Mouse (Mus musculus) forebrain, postnatal 0 days (tissue): Measurements from ENCODE around the gene Slc23a2. TPM values are rescaled to one million over a fixed set of nuclear protein-coding genes. Genes with fewer than 3 reads are reported as not detected.

Experiments used
- ATAC-seq: fragments of 200-750 bp; cut with Nextera tagmentation; 2 replicates; pipeline ENCODE4 v1.8.0; 2017; ENCODE audit warnings: mild to moderate bottlenecking, moderate library complexity
- DNase-seq: peaks from one replicate; pipeline ENCODE4 v3.0.0-alpha.2; 2015
- H3K27ac ChIP-seq: fragments of 300-500 bp; sonication (generic); 2 replicates; pipeline ENCODE4 v1.5.1; 2014; ENCODE audit warnings: low read depth, mild to moderate bottlenecking, antibody characterized with exemption, low read length, moderate library complexity, mixed read lengths
- H3K27me3 ChIP-seq: fragments of 300-500 bp; sonication (generic); 2 replicates; pipeline ENCODE4 v1.6.1; 2014; ENCODE audit warnings: mild to moderate bottlenecking, low read length, mixed read lengths; ENCODE audit not compliant: insufficient read depth
- H3K36me3 ChIP-seq: fragments of 300-500 bp; sonication (generic); 2 replicates; pipeline ENCODE4 v1.6.1; 2014; ENCODE audit warnings: mild to moderate bottlenecking, moderate library complexity; ENCODE audit not compliant: insufficient read depth
- H3K4me1 ChIP-seq: fragments of 300-500 bp; sonication (generic); 2 replicates; pipeline ENCODE4 v1.6.1; 2014; ENCODE audit warnings: antibody characterized with exemption; ENCODE audit not compliant: insufficient read depth
- H3K4me2 ChIP-seq: fragments of 300-500 bp; sonication (generic); 2 replicates; pipeline ENCODE4 v1.6.1; 2014; ENCODE audit warnings: low read depth, mild to moderate bottlenecking, moderate library complexity
- H3K4me3 ChIP-seq: fragments of 300-500 bp; sonication (generic); 2 replicates; pipeline ENCODE4 v1.5.1; 2014; ENCODE audit warnings: low read depth, low read length, mixed read lengths
- H3K9ac ChIP-seq: fragments of 300-500 bp; sonication (generic); 2 replicates; pipeline ENCODE4 v1.6.1; 2014; ENCODE audit warnings: mild to moderate bottlenecking
- H3K9me3 ChIP-seq: fragments of 300-500 bp; sonication (generic); 2 replicates; pipeline ENCODE4 v1.6.1; 2016; ENCODE audit warnings: low read length
- CTCF ChIP-seq: sonication (generic); IDR thresholded peaks from 2 replicates; pipeline ENCODE4 v1.5.1; 2016; ENCODE audit warnings: antibody characterized with exemption, control low read depth, low read depth
- WGBS: fragments of 180-500 bp; shearing (Covaris S2); extraction: QIAGEN DNeasy Blood & Tissue Kit; methylation state at CpG from one replicate; pipeline ENCODE4 v1.1.7; 2014; 5-methylcytosine and 5-hydroxymethylcytosine counted together
- polyA plus RNA-seq: library from polyadenylated mRNA; unstranded; fragments of >200 nt; fragmentation: Nextera tagmentation; extraction: Ambion mirVana; gene quantifications from 2 replicates; pipeline ENCODE4 v1.2.1, GENCODE M21; 2015
- total RNA-seq: library from RNA; depleted of rRNA; stranded (reverse); fragments of >200 nt; gene quantifications from 2 replicates; pipeline ENCODE4 v1.2.3, GENCODE M21; 2014

The Slc23a2 gene
- total and polyA plus RNA-seq, 2 experiments from 2014 or later: 36.2 to 57.2 TPM

DNA sequence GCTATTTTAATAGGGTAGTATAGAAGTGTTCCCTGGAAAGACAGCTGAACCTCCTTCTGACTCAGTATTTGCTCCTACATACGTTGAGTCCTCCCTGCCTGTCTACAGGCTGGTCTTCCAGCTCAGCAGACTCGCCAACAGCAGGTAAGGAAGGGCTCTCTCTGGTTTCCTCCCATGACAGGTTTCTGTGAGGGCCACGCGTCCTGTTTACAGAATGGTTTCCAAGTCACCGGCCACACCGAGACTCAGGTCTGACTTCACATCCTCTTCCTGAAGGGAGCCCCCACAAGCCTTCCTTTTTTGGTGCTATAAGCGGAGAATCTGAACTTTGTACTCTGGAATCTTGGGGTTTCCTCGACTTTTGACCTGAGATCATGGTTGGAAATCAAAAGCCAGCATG is 122.3 kb downstream of the Slc23a2 start:
- H3K36me3 ChIP-seq: no peaks in the 10 kb centered on the region
- no peaks in the 10 kb centered on the region for H3K9me3 ChIP-seq
- ATAC-seq (no peak), DNase-seq (no peak)
- no peak for TF ChIP-seq CTCF
- no peak overlapping the region; the same call in 1 of the 2 replicates for H3K9ac ChIP-seq
- no peak overlapping the region for H3K4me3 ChIP-seq
- H3K27ac ChIP-seq: no peak overlapping the region
- no peak overlapping the region for H3K4me2 ChIP-seq
- no peaks in the 10 kb centered on the region for H3K27me3 ChIP-seq
- WGBS: 89% methylated on average over 8 of the region's 8 CpGs
- H3K4me1 ChIP-seq: no peaks in the 10 kb centered on the region

DNA sequence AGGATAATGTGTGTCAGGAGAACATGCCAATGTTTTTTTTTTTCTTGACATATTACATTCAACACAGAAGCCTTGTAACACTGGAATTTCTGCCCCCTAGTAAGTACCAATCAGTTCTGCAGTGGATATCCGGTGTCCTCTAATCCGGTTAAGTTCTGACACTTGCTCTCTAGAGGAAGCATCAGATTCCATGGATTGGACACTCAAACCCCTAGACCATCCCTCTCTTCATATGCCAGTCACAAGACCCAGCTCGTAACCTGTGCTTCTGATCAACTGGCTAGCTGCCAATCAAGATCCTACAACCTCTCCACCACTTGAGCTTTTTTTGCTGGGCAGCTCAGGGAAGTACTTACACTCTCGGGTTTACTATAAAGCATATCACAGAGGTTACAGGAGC is 123.3 kb downstream of the Slc23a2 start:
- no peak overlapping the region for H3K27ac ChIP-seq
- no peaks in the 10 kb centered on the region for H3K9me3 ChIP-seq
- no peak overlapping the region for H3K4me3 ChIP-seq
- DNase-seq (no peak), ATAC-seq (no peak)
- no peak overlapping the region for H3K9ac ChIP-seq
- TF ChIP-seq CTCF: no peak
- H3K27me3 ChIP-seq: no peaks in the 10 kb centered on the region
- H3K4me2 ChIP-seq: no peak overlapping the region
- 82% methylated on average over 4 of the region's 4 CpGs for WGBS
- H3K4me1 ChIP-seq: no peaks in the 10 kb centered on the region
- no peaks in the 10 kb centered on the region for H3K36me3 ChIP-seq

GRCm38 (mm10) chr2:132020991-132021541 is 123.8 kb downstream of the Slc23a2 start:
- ATAC-seq: no peak
- Histone ChIP-seq H3K27me3 (no peaks in the 10 kb centered on the region), H3K4me3 (no peak overlapping the region), H3K4me2 (no peak overlapping the region), H3K9me3 (no peaks in the 10 kb centered on the region), H3K36me3 (no peaks in the 10 kb centered on the region), H3K27ac (no peak overlapping the region), H3K9ac (no peak overlapping the region), H3K4me1 (no peaks in the 10 kb centered on the region; the same call in 1 of the 2 replicates)
- TF ChIP-seq CTCF: no peak
- WGBS: 79% methylated on average over 5 of the region's 5 CpGs
- DNase-seq: no peak

DNA sequence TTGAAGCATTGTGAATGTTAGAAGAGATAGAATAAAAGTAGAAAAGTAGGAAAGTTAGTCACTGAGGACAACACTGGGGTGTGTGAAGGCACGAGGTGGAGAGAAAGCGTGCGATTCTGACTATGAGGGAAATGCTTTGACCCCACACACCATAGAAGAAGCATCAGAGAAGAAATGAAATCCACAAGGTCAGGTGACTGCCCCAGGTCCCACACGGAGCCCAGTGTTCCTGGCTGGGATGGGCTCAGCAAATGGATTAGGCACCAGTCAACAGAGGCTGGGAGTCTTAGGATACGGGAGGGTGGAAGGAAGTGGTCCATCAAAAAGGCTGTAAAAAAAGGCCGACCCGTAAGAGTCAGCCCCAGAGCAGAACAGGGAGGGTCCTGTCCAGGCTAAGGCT is 124.5 kb downstream of the Slc23a2 start:
- Histone ChIP-seq H3K4me3 (no peak overlapping the region), H3K4me2 (no peak overlapping the region), H3K4me1 (no peaks in the 10 kb centered on the region; the same call in 1 of the 2 replicates), H3K9ac (no peak overlapping the region), H3K9me3 (no peaks in the 10 kb centered on the region), H3K27ac (no peak overlapping the region), H3K27me3 (no peaks in the 10 kb centered on the region), H3K36me3 (no peaks in the 10 kb centered on the region)
- no peak for TF ChIP-seq CTCF
- 86% methylated on average over 7 of the region's 7 CpGs for WGBS
- ATAC-seq (no peak), DNase-seq (no peak)

DNA sequence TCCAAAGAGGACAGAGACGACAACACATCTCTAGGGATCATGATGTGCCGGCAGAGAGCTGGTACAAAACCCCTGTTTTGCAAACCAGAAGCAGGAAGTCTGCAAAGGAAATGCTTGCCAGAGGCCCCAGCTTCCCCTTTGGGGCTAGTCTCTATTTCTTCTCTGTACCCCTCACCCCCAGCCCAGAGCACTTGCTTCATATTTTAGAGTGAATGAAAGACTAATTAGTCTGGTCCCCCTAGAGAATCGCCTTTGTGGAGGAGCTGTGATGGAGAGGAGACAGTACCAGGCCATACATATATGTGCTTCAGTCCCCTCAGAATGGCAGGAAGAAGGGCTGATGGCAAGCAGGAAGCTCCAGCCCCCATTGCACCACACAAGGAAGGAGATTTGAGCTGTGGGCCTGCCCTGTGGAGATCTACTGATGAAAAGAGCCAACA is 125.5 kb downstream of the Slc23a2 start:
- ATAC-seq (no peak), DNase-seq (no peak)
- WGBS: 82% methylated on average over 3 of the region's 3 CpGs

GRCm38 (mm10) chr2:132018156-132018555 is 126.8 kb downstream of the Slc23a2 start:
- H3K9ac ChIP-seq: no peak overlapping the region
- ATAC-seq: no peak
- no peak for TF ChIP-seq CTCF
- H3K4me3 ChIP-seq: no peak overlapping the region
- H3K36me3 ChIP-seq: no peaks in the 10 kb centered on the region
- H3K27ac ChIP-seq: no peak overlapping the region
- H3K27me3 ChIP-seq: no peaks in the 10 kb centered on the region
- no peaks in the 10 kb centered on the region for H3K9me3 ChIP-seq
- no peaks in the 10 kb centered on the region; the same call in 1 of the 2 replicates for H3K4me1 ChIP-seq
- no peak overlapping the region for H3K4me2 ChIP-seq
- no peak for DNase-seq
- 77% methylated on average over 4 of the region's 4 CpGs for WGBS

More for the DNA sequence above, 125.5 kb downstream of the Slc23a2 start:
- TF ChIP-seq CTCF: no peak
- Histone ChIP-seq H3K4me1 (no peaks in the 10 kb centered on the region; the same call in 1 of the 2 replicates), H3K4me2 (no peak overlapping the region), H3K9me3 (no peaks in the 10 kb centered on the region), H3K9ac (no peak overlapping the region), H3K4me3 (no peak overlapping the region), H3K27ac (no peak overlapping the region), H3K36me3 (no peaks in the 10 kb centered on the region), H3K27me3 (no peaks in the 10 kb centered on the region)

DNA sequence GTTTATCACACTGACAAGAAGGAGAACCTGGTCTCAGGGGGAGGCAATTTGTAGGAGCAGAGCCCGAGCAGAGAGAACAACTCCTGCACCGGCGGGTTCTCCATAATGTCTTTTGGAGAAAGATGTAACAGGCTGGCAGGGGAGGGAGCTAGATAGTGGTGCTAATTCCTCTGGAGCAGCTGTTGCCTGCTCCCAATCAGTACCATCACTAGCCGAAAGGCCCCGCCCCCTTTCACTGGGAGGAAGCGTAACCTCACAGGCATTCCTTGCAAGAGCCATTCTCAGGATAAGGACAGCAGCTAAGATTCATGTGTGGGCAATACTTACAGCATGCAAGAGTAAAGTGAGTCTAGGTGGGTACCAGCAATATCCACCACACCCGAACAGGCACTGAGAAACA is 127.3 kb downstream of the Slc23a2 start:
- no peaks in the 10 kb centered on the region for H3K36me3 ChIP-seq

More for the DNA sequence above, 127.3 kb downstream of the Slc23a2 start:
- 71% methylated on average over 7 of the region's 7 CpGs for WGBS
- ATAC-seq: no peak
- TF ChIP-seq CTCF: no peak
- Histone ChIP-seq H3K9me3 (no peaks in the 10 kb centered on the region), H3K27me3 (no peaks in the 10 kb centered on the region), H3K4me2 (no peak overlapping the region), H3K4me3 (no peak overlapping the region), H3K4me1 (no peaks in the 10 kb centered on the region; the same call in 1 of the 2 replicates), H3K27ac (no peak overlapping the region), H3K9ac (no peak overlapping the region)
- DNase-seq: no peak
